Mouse (Mus musculus) liver, embryonic 16.5 days (tissue): Measurements from ENCODE around the gene Calm2. TPM values are rescaled to one million over a fixed set of nuclear protein-coding genes. Genes with fewer than 3 reads are reported as not detected.
A peak's percentile ranks its signal among the peaks of the same experiment; 100 is the strongest.

ENCODE experiments used
- ATAC-seq: fragments of 200-750 bp; cut with Nextera tagmentation; 2 replicates; pipeline ENCODE4 v1.8.0; 2017; ENCODE audit warnings: low read depth, mild to moderate bottlenecking, moderate number of reproducible peaks, moderate library complexity
- H3K27ac ChIP-seq: fragments of 300-500 bp; sonication (generic); 2 replicates; pipeline ENCODE4 v1.5.1; 2014; ENCODE audit warnings: mild to moderate bottlenecking, low read length
- H3K27me3 ChIP-seq: fragments of 300-500 bp; sonication (generic); 2 replicates; pipeline ENCODE4 v1.6.1; 2014; ENCODE audit warnings: low read depth, low read length, mixed read lengths; ENCODE audit not compliant: control insufficient read depth, insufficient read depth
- H3K36me3 ChIP-seq: fragments of 300-500 bp; sonication (generic); 2 replicates; pipeline ENCODE4 v1.6.1; 2014; ENCODE audit warnings: mild to moderate bottlenecking; ENCODE audit not compliant: control insufficient read depth, insufficient read depth
- H3K4me1 ChIP-seq: fragments of 300-500 bp; sonication (generic); 2 replicates; pipeline ENCODE4 v1.6.1; 2014; ENCODE audit warnings: low read depth, low read length, mixed read lengths; ENCODE audit not compliant: control insufficient read depth
- H3K4me2 ChIP-seq: fragments of 300-500 bp; sonication (generic); 2 replicates; pipeline ENCODE4 v1.6.1; 2014; ENCODE audit warnings: low read depth, low read length, mixed read lengths
- H3K4me3 ChIP-seq: fragments of 300-500 bp; sonication (generic); 2 replicates; pipeline ENCODE4 v1.5.1; 2014; ENCODE audit warnings: low read depth, mild to moderate bottlenecking, low read length
- H3K9ac ChIP-seq: fragments of 300-500 bp; sonication (generic); 2 replicates; pipeline ENCODE4 v1.6.1; 2014; ENCODE audit warnings: low read depth, low read length
- H3K9me3 ChIP-seq: fragments of 300-500 bp; sonication (generic); replicated peaks from 2 replicates; pipeline ENCODE4 v1.6.1; 2016; ENCODE audit warnings: low read length; ENCODE audit not compliant: control insufficient read depth
- WGBS: fragments of 180-500 bp; shearing (Covaris S2); extraction: QIAGEN DNeasy Blood & Tissue Kit; methylation state at CpG from one replicate; pipeline ENCODE4 v1.1.7; 2014; ENCODE audit not compliant: insufficient replicate concordance; 5-methylcytosine and 5-hydroxymethylcytosine counted together
- polyA plus RNA-seq: library from polyadenylated mRNA; unstranded; fragments of >200 nt; fragmentation: Nextera tagmentation; extraction: Ambion mirVana; gene quantifications from 2 replicates; pipeline ENCODE4 v1.2.1, GENCODE M21; 2015

Gene Calm2
- polyA plus RNA-seq, 1 experiment from 2014 or later = 332 TPM

DNA sequence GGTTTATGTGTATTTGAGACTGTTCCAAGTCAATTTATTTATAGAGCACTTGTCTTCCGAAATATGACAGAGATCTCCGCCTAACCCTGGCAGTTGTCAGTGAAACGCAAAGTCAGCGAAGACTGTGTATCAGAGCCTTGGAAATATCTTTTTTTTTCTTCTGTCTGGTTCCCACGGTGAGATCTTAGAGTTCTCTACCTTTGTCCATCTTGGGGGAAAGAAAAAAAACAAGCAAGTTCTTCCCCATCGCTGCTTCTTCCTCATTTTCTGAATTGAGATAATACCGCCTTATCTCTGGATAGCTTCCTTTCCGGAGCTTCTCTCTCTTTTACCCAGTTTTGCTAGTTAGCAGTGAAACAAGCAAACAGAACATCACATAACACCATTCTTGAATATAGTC, 2.1 kb upstream of the Calm2 start:
- peaks cover 3% of the 10 kb centered on the region; the same call in 1 of the 2 replicates for H3K36me3 ChIP-seq
- H3K9me3 ChIP-seq = no peaks in the 10 kb centered on the region
- WGBS = 20% methylated on average over 8 of the region's 8 CpGs
- no peak overlapping the region for H3K27ac ChIP-seq
- H3K27me3 ChIP-seq = no peaks in the 10 kb centered on the region
- 0 out of 2 replicates have a peak overlapping the region, but pooled peaks have one; percentile 25 for H3K4me2 ChIP-seq
- no peak overlapping the region for H3K9ac ChIP-seq
- ATAC-seq = no peak
- no peak overlapping the region for H3K4me3 ChIP-seq
- H3K4me1 ChIP-seq = peaks cover 18% of the 10 kb centered on the region

DNA sequence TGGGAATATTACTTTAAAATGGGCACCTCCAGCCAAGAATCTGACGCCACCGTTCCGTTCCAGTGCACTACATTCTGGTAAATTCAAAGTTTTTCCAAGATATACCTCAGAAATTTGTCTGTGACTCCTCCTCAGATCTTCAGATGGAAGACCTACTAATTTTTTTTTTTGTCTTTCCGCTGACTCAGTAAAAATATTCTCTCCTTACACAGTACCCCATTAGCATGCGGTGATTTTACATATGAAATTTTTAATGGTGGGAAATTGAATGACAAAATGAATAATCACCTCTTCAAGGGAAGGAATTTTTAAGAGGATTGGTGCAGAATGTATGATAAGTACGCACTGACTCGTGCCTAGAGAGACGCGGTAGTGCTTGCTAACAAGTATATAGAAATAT, 1.6 kb upstream of the Calm2 start:
- Histone ChIP-seq H3K27me3 (no peaks in the 10 kb centered on the region), H3K9ac (no peak overlapping the region), H3K4me2 (no peak overlapping the region), H3K36me3 (peaks cover 3% of the 10 kb centered on the region; the same call in 1 of the 2 replicates), H3K4me1 (peaks cover 21% of the 10 kb centered on the region), H3K9me3 (no peaks in the 10 kb centered on the region), H3K4me3 (no peak overlapping the region), H3K27ac (no peak overlapping the region)
- 76% methylated on average over 9 of the region's 9 CpGs for WGBS
- ATAC-seq = no peak

DNA sequence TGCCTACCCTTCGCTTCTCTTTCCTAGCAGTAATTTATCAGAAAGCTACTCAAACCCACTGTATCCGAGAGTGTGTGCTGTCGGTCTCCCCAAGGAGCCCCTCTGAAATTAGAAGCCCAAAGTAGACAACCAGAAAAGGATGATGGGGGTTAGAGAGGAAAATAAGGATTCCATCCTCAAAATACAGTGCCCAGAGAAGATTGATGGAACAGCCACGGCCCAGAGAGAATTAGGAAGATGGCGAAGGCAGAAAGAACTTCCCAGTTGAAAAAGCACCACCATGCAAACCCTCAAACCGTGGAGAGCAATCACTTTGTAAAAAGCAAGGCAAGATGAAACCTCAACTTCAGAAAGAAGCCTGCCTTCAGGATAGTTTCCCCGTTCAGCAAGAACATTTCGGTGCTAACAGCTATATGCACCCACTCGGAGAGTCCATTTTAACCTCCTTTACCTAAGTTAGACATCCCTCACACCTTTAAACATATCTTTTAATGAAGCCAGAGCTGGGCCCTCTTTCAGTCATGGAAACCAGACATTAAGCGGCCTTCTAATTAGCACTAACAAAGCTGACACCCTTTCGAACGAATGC, 971 bp upstream of the Calm2 start:
- ATAC-seq = no peak
- Histone ChIP-seq H3K36me3 (peaks cover 3% of the 10 kb centered on the region; the same call in 1 of the 2 replicates), H3K9me3 (no peaks in the 10 kb centered on the region), H3K27me3 (no peaks in the 10 kb centered on the region), H3K4me2 (peak overlapping the region; percentile 74), H3K9ac (peak overlapping the region; percentile 84), H3K27ac (peak overlapping the region; percentile 90), H3K4me1 (peaks cover 23% of the 10 kb centered on the region), H3K4me3 (peak overlapping the region; percentile 73)
- WGBS = 41% methylated on average over 12 of the region's 12 CpGs

DNA sequence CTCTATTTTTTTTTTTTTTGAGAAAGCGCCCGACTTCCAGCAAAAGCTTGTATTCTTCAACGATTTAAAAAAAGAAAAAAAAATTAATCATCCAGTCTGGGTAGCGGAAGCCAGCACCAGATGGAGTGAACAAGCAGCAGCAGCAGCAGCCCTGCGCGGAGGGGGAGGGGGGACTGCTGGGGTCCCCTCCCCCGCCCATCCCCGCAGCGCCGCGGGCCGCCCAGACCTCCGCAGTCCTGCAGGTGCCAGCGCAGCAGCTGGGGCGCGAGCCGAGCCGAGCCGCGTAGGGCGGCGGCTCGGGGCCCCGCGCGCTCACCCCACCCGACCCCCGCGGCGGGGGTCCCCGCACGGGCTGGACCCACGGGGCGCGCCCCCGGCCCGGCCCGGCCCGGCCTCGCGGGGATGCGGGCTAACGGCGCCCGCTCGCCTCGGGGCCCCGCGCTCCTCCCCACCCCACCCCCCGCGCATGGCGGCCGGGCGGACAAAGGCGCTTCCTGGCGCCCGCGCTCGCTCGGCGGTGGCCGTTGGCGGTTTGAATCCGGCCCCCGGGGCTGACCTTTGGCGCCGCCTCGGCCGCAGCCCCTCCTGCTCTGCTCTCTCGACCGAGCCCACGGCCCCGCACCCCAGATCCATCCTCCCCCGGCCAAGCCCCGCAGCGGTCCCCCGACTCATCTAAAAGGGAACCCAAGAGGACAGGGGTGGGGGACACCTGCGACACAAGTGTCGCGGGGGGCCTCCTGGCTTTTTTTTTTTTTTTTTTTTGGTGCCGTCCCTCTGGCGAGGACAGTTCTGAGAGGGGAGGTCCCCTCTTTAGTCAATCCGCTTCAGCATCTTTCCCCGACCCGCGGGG, 593 bp downstream of the Calm2 start:
- H3K27ac ChIP-seq = peak overlapping the region; percentile 90
- 0% methylated on average over 30 of the region's 86 CpGs for WGBS
- peak overlapping the region; percentile 73 for H3K4me3 ChIP-seq
- H3K4me1 ChIP-seq = peaks cover 26% of the 10 kb centered on the region
- H3K9ac ChIP-seq = peak overlapping the region; percentile 84
- H3K9me3 ChIP-seq = no peaks in the 10 kb centered on the region
- peak overlapping the region; percentile 74 for H3K4me2 ChIP-seq
- peak; percentile 53 for ATAC-seq
- no peaks in the 10 kb centered on the region for H3K27me3 ChIP-seq
- H3K36me3 ChIP-seq = peaks cover 6% of the 10 kb centered on the region

DNA sequence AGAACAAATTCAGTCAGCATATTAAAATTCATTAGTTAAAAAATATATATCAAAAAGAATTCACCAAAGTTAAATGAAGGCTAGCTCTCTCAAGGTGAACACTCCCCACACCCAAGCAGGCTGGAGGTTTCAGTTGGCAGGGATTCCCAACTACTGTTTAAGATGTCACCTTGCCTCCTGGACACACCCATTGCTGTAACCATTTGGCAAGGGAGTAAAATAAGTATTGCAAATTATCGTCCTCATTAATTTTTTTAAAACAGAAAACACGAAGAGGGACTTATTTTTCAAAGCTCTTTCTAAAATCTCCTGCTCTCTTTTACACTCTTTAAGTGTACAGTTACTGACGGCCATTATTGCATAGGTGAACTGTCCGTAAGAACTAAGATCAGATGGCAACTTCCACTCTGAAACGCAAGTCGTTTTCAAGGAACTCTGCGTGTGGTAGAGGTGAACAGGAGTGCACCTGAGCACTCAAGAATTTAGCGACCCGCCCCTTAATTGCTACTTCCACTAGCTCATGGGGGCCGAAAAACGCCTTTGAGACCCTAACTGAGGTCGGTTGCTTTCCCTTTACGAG, 1.3 kb downstream of the Calm2 start:
- Histone ChIP-seq H3K4me1 (peaks cover 27% of the 10 kb centered on the region), H3K9ac (peak overlapping the region; percentile 84), H3K4me3 (peak overlapping the region; percentile 73), H3K27me3 (no peaks in the 10 kb centered on the region), H3K9me3 (no peaks in the 10 kb centered on the region), H3K4me2 (peak overlapping the region; percentile 74), H3K36me3 (peaks cover 6% of the 10 kb centered on the region), H3K27ac (peak overlapping the region; percentile 90)
- ATAC-seq = no peak
- WGBS = under 1% methylated on average over 13 of the region's 13 CpGs

DNA sequence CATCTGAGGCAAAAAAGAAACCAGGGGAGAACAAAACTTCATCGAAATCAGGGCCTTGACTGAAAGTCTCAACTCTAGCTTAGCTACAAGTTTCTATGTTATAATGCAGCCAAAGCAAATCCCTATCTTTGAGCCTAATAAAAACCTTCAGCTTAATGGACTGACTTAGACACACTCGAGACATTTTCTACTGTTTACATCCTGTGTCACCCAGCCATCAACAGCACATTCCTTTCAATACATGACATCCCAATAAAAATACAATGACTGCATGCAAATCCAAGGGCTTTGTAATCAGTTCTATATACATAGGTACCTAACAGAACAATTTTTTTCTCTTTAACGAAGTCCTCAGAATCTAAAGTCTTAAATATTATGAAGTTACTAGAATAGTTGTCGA, 2.0 kb downstream of the Calm2 start:
- Histone ChIP-seq H3K36me3 (peaks cover 6% of the 10 kb centered on the region), H3K4me3 (peak overlapping the region; percentile 33), H3K9me3 (no peaks in the 10 kb centered on the region), H3K27me3 (no peaks in the 10 kb centered on the region), H3K4me2 (peak overlapping the region; percentile 52), H3K4me1 (peaks cover 29% of the 10 kb centered on the region), H3K9ac (no peak overlapping the region), H3K27ac (no peak overlapping the region)
- ATAC-seq = no peak
- 42% methylated on average over 4 of the region's 4 CpGs for WGBS

DNA sequence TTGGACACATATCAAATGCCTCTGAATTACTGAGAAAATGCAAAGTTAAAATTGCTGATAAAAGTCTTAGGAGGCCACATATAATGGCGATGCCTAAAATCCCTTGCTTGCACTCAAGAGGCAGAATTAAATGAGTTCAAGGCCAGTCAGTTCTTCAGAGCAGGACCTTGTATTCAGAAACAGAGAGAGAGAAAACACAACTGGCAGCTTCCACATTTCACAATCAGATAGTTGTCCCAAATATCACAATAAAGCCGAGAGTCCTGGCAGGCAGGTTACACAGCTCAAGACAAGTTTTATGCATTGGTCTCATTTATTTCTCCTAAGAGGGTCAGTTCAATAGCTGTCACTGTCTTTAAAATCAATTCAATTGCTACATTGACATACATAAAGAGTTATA, 5.2 kb downstream of the Calm2 start:
- Histone ChIP-seq H3K9ac (no peak overlapping the region), H3K27ac (no peak overlapping the region), H3K4me2 (no peak overlapping the region), H3K9me3 (no peaks in the 10 kb centered on the region), H3K27me3 (no peaks in the 10 kb centered on the region), H3K36me3 (peaks cover 6% of the 10 kb centered on the region), H3K4me3 (no peak overlapping the region), H3K4me1 (peaks cover 18% of the 10 kb centered on the region)
- ATAC-seq = no peak
- 55% methylated on average over 2 of the region's 2 CpGs for WGBS

DNA sequence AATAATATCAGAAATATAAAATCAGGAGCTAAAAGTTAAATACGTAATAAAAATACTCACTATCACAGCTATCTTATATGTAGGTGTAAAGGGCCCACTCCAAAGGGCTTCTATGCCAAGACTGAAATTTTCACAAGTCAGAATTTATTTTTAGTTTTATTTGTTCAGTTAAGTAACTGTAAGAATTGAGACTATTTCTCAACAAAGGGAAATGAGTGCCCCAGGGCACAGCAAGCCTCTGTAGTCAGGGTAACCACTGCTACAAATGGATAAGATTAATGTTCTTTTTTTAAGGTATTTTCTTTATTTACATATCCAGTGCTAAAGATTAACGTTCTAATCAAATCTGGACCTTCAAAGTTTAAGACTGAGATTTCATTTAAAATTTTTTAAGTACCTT, 7.3 kb downstream of the Calm2 start:
- WGBS = 80% methylated on average over 2 of the region's 2 CpGs

DNA sequence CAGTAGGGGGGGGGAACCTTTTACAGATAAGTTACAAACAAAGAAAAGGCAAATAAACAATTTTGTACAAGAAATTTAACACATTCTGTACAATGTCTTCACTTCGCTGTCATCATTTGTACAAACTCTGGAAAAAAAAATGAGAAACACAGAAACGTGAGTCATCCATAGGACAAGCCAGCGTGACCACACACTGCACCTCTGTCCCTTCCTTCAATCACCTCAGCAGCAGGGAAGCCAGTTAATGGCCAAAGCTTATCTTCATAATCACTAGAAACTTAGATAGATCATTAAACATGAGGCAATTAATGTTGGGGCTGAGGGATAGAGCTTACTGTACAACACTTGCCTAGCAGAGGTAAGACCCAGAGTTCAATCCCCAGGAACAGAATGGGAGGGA, 12.8 kb downstream of the Calm2 start:
- Histone ChIP-seq H3K4me3 (no peak overlapping the region), H3K4me1 (no peaks in the 10 kb centered on the region), H3K27ac (no peak overlapping the region), H3K36me3 (peaks cover 34% of the 10 kb centered on the region), H3K9me3 (no peaks in the 10 kb centered on the region), H3K27me3 (no peaks in the 10 kb centered on the region), H3K4me2 (no peak overlapping the region), H3K9ac (no peak overlapping the region)
- WGBS = 87% methylated on average over 3 of the region's 3 CpGs
- ATAC-seq = no peak

More for the DNA sequence above, 7.3 kb downstream of the Calm2 start:
- Histone ChIP-seq H3K4me1 (peaks cover 15% of the 10 kb centered on the region), H3K4me3 (no peak overlapping the region), H3K27ac (no peak overlapping the region), H3K9me3 (no peaks in the 10 kb centered on the region), H3K9ac (no peak overlapping the region), H3K4me2 (no peak overlapping the region), H3K27me3 (no peaks in the 10 kb centered on the region), H3K36me3 (peaks cover 18% of the 10 kb centered on the region)
- ATAC-seq = no peak
